Mouse (Mus musculus) hindbrain, embryonic 10.5 days (tissue): Measurements from ENCODE around the gene Tspan33. TPM values are rescaled to one million over a fixed set of nuclear protein-coding genes. Genes with fewer than 3 reads are reported as not detected.
"Not testable (repeated sequence)": the region's sequence is repeated elsewhere in the genome, so short reads cannot be mapped to it uniquely, and the experiment has no call there.

Experiments used
- DNase-seq: peaks from one replicate; pipeline ENCODE4 v3.0.0-alpha.2; 2017; ENCODE audit warnings: low spot score
- H3K27ac ChIP-seq: fragments of 300-500 bp; sonication (generic); 2 replicates; pipeline ENCODE4 v1.5.1; 2016; ENCODE audit warnings: mild to moderate bottlenecking, moderate library complexity
- H3K27me3 ChIP-seq: fragments of 300-500 bp; sonication (generic); 2 replicates; pipeline ENCODE4 v1.6.1; 2016; ENCODE audit warnings: mild to moderate bottlenecking; ENCODE audit not compliant: poor library complexity, insufficient read depth, severe bottlenecking
- H3K36me3 ChIP-seq: fragments of 300-500 bp; sonication (generic); 2 replicates; pipeline ENCODE4 v1.6.1; 2016; ENCODE audit warnings: mild to moderate bottlenecking, moderate library complexity
- H3K4me1 ChIP-seq: fragments of 300-500 bp; sonication (generic); replicated peaks from 2 replicates; pipeline ENCODE4 v1.6.1; 2016; ENCODE audit warnings: mild to moderate bottlenecking
- H3K4me3 ChIP-seq: fragments of 300-500 bp; sonication (generic); 2 replicates; pipeline ENCODE4 v1.5.1; 2016; ENCODE audit warnings: mild to moderate bottlenecking, moderate library complexity
- H3K9me3 ChIP-seq: fragments of 300-500 bp; sonication (generic); 2 replicates; pipeline ENCODE4 v1.6.1; 2016; ENCODE audit warnings: mild to moderate bottlenecking, moderate library complexity
- WGBS: fragments of 180-500 bp; shearing (Covaris S2); methylation state at CpG from one replicate; pipeline ENCODE4 v1.1.7; 2016; 5-methylcytosine and 5-hydroxymethylcytosine counted together
- polyA plus RNA-seq: library from polyadenylated mRNA; unstranded; fragments of >200 nt; fragmentation: Nextera tagmentation; extraction: Ambion mirVana; gene quantifications from 2 replicates; pipeline ENCODE4 v1.2.1, GENCODE M21; 2016

Tspan33 gene
- polyA plus RNA-seq, 1 experiment from 2014 or later = 9.7 TPM

DNA sequence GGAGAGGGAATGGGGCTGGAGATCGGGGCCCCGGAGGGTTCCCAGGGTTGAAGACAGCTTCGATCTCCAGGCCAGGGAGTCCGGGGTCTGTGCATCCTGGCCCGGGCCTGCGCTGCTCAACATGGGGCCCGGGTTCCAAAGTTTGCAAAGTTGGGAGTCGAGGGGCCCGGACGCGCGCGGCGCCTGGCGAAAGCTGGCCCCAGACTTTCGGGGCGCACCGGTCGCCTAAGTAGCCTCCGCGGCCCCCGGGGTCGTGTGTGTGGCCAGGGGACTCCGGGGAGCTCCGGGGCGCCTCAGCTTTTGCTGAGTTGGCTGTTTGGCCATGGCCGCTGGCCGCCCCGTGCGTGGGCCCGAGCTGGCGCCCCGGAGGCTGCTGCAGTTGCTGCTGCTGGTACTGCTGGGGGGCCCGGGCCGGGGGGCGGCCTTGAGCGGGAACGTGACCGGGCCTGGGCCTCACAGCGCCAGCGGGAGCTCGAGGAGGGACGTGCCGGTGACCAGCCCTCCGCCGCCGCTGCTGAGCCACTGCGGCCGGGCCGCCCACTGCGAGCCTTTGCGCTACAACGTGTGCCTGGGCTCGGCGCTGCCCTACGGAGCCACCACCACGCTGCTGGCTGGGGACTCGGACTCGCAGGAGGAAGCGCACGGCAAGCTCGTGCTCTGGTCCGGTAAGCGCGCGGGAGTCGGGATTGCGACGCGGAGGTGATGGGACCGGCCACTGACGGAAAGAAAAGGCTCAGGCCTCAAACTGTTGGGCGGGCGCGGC lies 41.8 kb downstream of the Tspan33 start:
- peak; percentile 81 for DNase-seq
- peaks cover 36% of the 10 kb centered on the region for H3K4me1 ChIP-seq
- no peaks in the 10 kb centered on the region for H3K9me3 ChIP-seq
- no peaks in the 10 kb centered on the region for H3K27me3 ChIP-seq
- H3K27ac ChIP-seq = peak overlapping the region; percentile 100
- under 1% methylated on average over 75 of the region's 75 CpGs for WGBS
- H3K4me3 ChIP-seq = peak overlapping the region; percentile 94
- peaks cover 29% of the 10 kb centered on the region for H3K36me3 ChIP-seq

- DNase-seq = no peak
- Histone ChIP-seq H3K36me3 (peaks cover 33% of the 10 kb centered on the region), H3K9me3 (no peaks in the 10 kb centered on the region), H3K27me3 (no peaks in the 10 kb centered on the region), H3K4me3 (peak overlapping the region; percentile 94), H3K4me1 (peaks cover 36% of the 10 kb centered on the region), H3K27ac (peak overlapping the region; percentile 100)
- 25% methylated on average over 13 of the region's 13 CpGs for WGBS
Measured at GRCm38 (mm10) chr6:29736610-29737458, 42.8 kb downstream of the Tspan33 start.

GRCm38 (mm10) chr6:29751466-29752152 lies 57.6 kb downstream of the Tspan33 start:
- WGBS = 92% methylated on average over 3 of the region's 3 CpGs
- H3K4me1 ChIP-seq = no peaks in the 10 kb centered on the region
- H3K9me3 ChIP-seq = peaks cover 16% of the 10 kb centered on the region
- peaks cover 52% of the 10 kb centered on the region for H3K36me3 ChIP-seq
- H3K27ac ChIP-seq = no peak overlapping the region
- no peak overlapping the region for H3K4me3 ChIP-seq
- H3K27me3 ChIP-seq = no peaks in the 10 kb centered on the region
- no peak for DNase-seq

GRCm38 (mm10) chr6:29753336-29753735 lies 59.3 kb downstream of the Tspan33 start:
- H3K36me3 ChIP-seq = peaks cover 70% of the 10 kb centered on the region
- H3K4me1 ChIP-seq = no peaks in the 10 kb centered on the region
- no peak overlapping the region for H3K27ac ChIP-seq
- no peak for DNase-seq
- 88% methylated on average over 11 of the region's 11 CpGs for WGBS
- H3K9me3 ChIP-seq = peaks cover 7% of the 10 kb centered on the region
- H3K4me3 ChIP-seq = no peak overlapping the region
- no peaks in the 10 kb centered on the region for H3K27me3 ChIP-seq

GRCm38 (mm10) chr6:29756001-29756400 lies 62.0 kb downstream of the Tspan33 start:
- Histone ChIP-seq H3K27ac (no peak overlapping the region), H3K4me1 (no peaks in the 10 kb centered on the region), H3K9me3 (no peaks in the 10 kb centered on the region), H3K27me3 (no peaks in the 10 kb centered on the region), H3K36me3 (peaks cover 89% of the 10 kb centered on the region), H3K4me3 (no peak overlapping the region)
- 90% methylated on average over 5 of the region's 5 CpGs for WGBS
- no peak for DNase-seq

DNA sequence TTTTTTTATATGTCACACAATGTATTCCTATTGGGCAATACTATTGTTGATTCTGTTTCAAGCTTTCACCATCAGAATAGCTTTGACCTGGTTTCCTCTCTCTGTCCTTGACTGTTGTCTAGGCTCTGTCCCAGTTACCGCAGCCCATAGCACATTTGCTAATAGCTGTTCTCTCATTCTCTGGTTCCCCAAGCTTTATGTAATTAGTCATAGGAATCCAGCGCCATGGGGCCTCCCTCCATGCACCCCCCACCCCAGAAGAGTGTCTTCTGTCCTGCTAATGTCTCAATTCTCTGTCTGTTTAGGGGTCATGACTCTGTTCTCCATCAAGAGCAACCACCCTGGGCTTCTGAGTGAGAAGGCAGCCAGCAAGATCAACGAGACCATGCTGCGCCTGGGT lies 62.5 kb downstream of the Tspan33 start:
- DNase-seq = no peak
- peaks cover 90% of the 10 kb centered on the region for H3K36me3 ChIP-seq
- no peak overlapping the region for H3K27ac ChIP-seq
- H3K4me1 ChIP-seq = no peaks in the 10 kb centered on the region
- WGBS = 88% methylated on average over 4 of the region's 4 CpGs
- no peaks in the 10 kb centered on the region for H3K9me3 ChIP-seq
- H3K4me3 ChIP-seq = no peak overlapping the region
- H3K27me3 ChIP-seq = no peaks in the 10 kb centered on the region

DNA sequence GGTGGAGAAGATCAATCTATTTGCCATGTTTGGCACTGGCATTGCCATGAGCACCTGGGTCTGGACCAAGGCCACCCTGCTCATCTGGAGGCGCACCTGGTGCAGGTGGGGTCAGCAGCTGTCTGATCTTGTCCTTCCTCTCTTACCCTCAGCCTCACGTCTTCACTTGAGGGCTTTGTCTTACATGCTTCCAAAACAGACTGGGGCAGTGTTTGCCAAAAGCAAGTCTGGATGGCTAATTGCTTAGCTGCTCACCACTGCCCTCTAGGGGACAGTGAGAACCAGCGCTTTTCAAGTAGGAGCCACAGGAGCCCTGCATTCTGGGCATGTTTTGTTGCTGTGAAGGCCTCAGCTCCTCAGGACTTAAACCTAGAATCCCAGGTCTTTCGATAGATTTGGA lies 64.4 kb downstream of the Tspan33 start:
- DNase-seq = peak; percentile 70
- H3K27ac ChIP-seq = no peak overlapping the region
- no peak overlapping the region for H3K4me3 ChIP-seq
- H3K36me3 ChIP-seq = peaks cover 84% of the 10 kb centered on the region
- H3K27me3 ChIP-seq = no peaks in the 10 kb centered on the region
- no peaks in the 10 kb centered on the region for H3K4me1 ChIP-seq
- WGBS = 42% methylated on average over 4 of the region's 4 CpGs
- H3K9me3 ChIP-seq = no peaks in the 10 kb centered on the region

GRCm38 (mm10) chr6:29759012-29759679 lies 65.1 kb downstream of the Tspan33 start:
- Histone ChIP-seq H3K27ac (no peak overlapping the region), H3K4me3 (no peak overlapping the region), H3K27me3 (no peaks in the 10 kb centered on the region), H3K9me3 (no peaks in the 10 kb centered on the region), H3K4me1 (no peaks in the 10 kb centered on the region), H3K36me3 (peaks cover 76% of the 10 kb centered on the region)
- no peak for DNase-seq
- WGBS = 84% methylated on average over 13 of the region's 13 CpGs

GRCm38 (mm10) chr6:29760397-29760796 lies 66.4 kb downstream of the Tspan33 start:
- WGBS = 93% methylated on average over 2 of the region's 2 CpGs
- not testable (repeated sequence) for H3K4me3 ChIP-seq, DNase-seq, H3K27me3 ChIP-seq, H3K27ac ChIP-seq, H3K4me1 ChIP-seq, H3K9me3 ChIP-seq
- peaks cover 64% of the 10 kb centered on the region for H3K36me3 ChIP-seq

DNA sequence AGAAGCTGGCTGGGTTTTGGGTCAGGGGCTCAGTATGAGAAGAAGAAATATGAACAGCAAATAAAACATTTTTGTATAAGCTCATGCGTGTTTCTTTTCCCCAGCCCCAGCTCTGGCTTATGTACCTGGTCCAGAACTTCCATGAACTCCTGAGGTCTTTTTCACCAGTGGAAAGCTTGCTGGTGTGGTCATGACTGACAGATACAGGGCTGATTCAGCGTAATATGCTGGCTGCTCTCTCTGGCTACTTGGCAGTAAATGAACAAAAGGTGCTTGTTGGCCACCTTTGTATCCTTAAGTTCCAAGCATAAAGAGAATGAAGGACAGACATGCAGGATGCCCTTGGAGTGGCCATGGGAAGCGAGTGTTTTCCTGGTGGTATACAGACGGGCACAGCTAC lies 67.3 kb downstream of the Tspan33 start:
- H3K4me3 ChIP-seq = no peak overlapping the region
- no peaks in the 10 kb centered on the region for H3K4me1 ChIP-seq
- no peak for DNase-seq
- H3K36me3 ChIP-seq = peaks cover 55% of the 10 kb centered on the region
- WGBS = 90% methylated on average over 4 of the region's 4 CpGs
- H3K27ac ChIP-seq = no peak overlapping the region
- no peaks in the 10 kb centered on the region for H3K27me3 ChIP-seq
- no peaks in the 10 kb centered on the region for H3K9me3 ChIP-seq

GRCm38 (mm10) chr6:29762524-29762923 lies 68.5 kb downstream of the Tspan33 start:
- WGBS = 67% methylated on average over 4 of the region's 4 CpGs
- Histone ChIP-seq H3K9me3 (no peaks in the 10 kb centered on the region), H3K36me3 (peaks cover 42% of the 10 kb centered on the region), H3K27me3 (no peaks in the 10 kb centered on the region), H3K4me3 (no peak overlapping the region), H3K4me1 (no peaks in the 10 kb centered on the region), H3K27ac (no peak overlapping the region)
- DNase-seq = peak; percentile 20

DNA sequence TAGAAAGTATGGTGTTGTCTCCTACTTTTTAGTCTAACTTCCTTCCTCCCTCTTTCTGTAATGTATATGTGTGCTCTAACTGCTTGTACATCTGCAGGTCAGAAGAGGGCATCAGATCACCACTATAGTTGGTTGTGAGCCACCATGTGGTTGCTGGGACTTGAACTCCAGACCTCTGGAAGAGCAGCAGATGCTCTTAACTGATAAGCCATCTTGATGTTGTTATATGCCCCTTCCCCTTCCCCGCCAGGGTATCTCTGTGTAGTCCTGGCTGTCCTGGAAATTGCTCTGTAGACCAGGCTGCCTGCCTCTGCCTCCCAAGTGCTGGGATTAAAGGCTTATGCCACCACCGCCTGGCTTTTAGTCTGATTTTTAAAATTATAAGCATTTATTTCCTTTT lies 72.9 kb downstream of the Tspan33 start:
- WGBS = 93% methylated on average over 2 of the region's 2 CpGs

More for the DNA sequence above, 72.9 kb downstream of the Tspan33 start:
- no peak overlapping the region for H3K27ac ChIP-seq
- H3K4me1 ChIP-seq = peaks cover 21% of the 10 kb centered on the region; the same call in 1 of the 2 replicates
- no peaks in the 10 kb centered on the region for H3K27me3 ChIP-seq
- no peak overlapping the region for H3K4me3 ChIP-seq
- H3K36me3 ChIP-seq = peaks cover 4% of the 10 kb centered on the region
- no peaks in the 10 kb centered on the region for H3K9me3 ChIP-seq
- no peak for DNase-seq
